In genomic region chr11:119209371-119210025, GRCm38 (mm10) we compare ENCODE assay signal across 8 mouse cellular contexts. TPM values are rescaled to one million over a fixed set of nuclear protein-coding genes. Genes with fewer than 3 reads are reported as not detected.
A peak's percentile ranks its signal among the peaks of the same experiment; 100 is the strongest.
DNase-seq lines count a peak whose midpoint lies in the region; ATAC-seq and TF ChIP-seq lines count a peak whose summit lies in the region.

No protein-coding gene starts in this region.

- no peak overlapping the region for H3K4me3 ChIP-seq in hindbrain, embryonic 14.5 days (replicated peaks; ENCODE audit: low read length)
- no peak overlapping the region for H3K4me3 ChIP-seq in hindbrain, embryonic 10.5 days
- peak overlapping the region in 1 of 2 experiments; percentile 13; a peak in 1 of 4 replicates for H3K4me3 ChIP-seq in ES-E14 (ENCODE audit: insufficient read depth in 1 of 2, low read depth in 1 of 2, low read length in 2 of 2, poor library complexity in 1 of 2, severe bottlenecking in 1 of 2)
- no peak overlapping the region for H3K4me3 ChIP-seq in embryonic facial prominence, embryonic 15.5 days (replicated peaks)
- no peak overlapping the region for H3K4me3 ChIP-seq in hindbrain, embryonic 16.5 days (ENCODE audit: low read length)
- no peak overlapping the region for H3K4me3 ChIP-seq in stomach, embryonic 14.5 days (ENCODE audit: low read depth, low read length)

- ATAC-seq in hindbrain, embryonic 14.5 days (ENCODE audit: low FRiP score): peak; percentile 38; the same call in 1 of the 2 replicates
- ATAC-seq in embryonic facial prominence, embryonic 15.5 days (ENCODE audit: insufficient number of reproducible peaks, low FRiP score, low TSS enrichment, low read depth): 0 out of 2 replicates have a peak, but pooled peaks have one; percentile 40
- ATAC-seq in hindbrain, embryonic 16.5 days: peak; percentile 63
- ATAC-seq in stomach, embryonic 14.5 days (ENCODE audit: insufficient number of reproducible peaks, insufficient read depth, low FRiP score, low read depth): peak; percentile 30; the same call in 1 of the 2 replicates

- 58% methylated on average over 10 of the region's 10 CpGs for WGBS in hindbrain, embryonic 14.5 days
- WGBS in hindbrain, embryonic 10.5 days: 91% methylated on average over 10 of the region's 10 CpGs
- 37% methylated on average over 10 of the region's 10 CpGs for WGBS in embryonic facial prominence, embryonic 15.5 days
- 57% methylated on average over 10 of the region's 10 CpGs for WGBS in hindbrain, embryonic 16.5 days
- 72% methylated on average over 10 of the region's 10 CpGs for WGBS in stomach, embryonic 14.5 days

- H3K27me3 ChIP-seq in hindbrain, embryonic 14.5 days (ENCODE audit: control insufficient read depth, insufficient read depth, low read length): no peaks in the 10 kb centered on the region
- no peaks in the 10 kb centered on the region for H3K27me3 ChIP-seq in hindbrain, embryonic 10.5 days (ENCODE audit: insufficient read depth, poor library complexity, severe bottlenecking)
- 0 out of 2 replicates have a peak, but pooled peaks cover 3% of the 10 kb centered on the region for H3K27me3 ChIP-seq in embryonic facial prominence, embryonic 15.5 days
- H3K27me3 ChIP-seq in hindbrain, embryonic 16.5 days (replicated peaks; ENCODE audit: control insufficient read depth, insufficient read depth, low read length): no peaks in the 10 kb centered on the region
- no peaks in the 10 kb centered on the region for H3K27me3 ChIP-seq in stomach, embryonic 14.5 days (ENCODE audit: control insufficient read depth, insufficient read depth, low read length)

- no peak overlapping the region for H3K9ac ChIP-seq in hindbrain, embryonic 14.5 days
- H3K9ac ChIP-seq in ES-E14 (ENCODE audit: insufficient read depth, low read depth, low read length, poor library complexity, severe bottlenecking): peak overlapping the region; percentile 25
- H3K9ac ChIP-seq in embryonic facial prominence, embryonic 15.5 days: no peak overlapping the region
- no peak overlapping the region for H3K9ac ChIP-seq in hindbrain, embryonic 16.5 days (ENCODE audit: low read depth, low read length)
- no peak overlapping the region for H3K9ac ChIP-seq in stomach, embryonic 14.5 days (replicated peaks; ENCODE audit: low read depth, low read length)

- in situ Hi-C loops in ES-E14 (cut with MboI; ENCODE audit: low sequenced_read_pairs in 2 of 2, unreplicated experiment in 2 of 2): no loop called here

- peaks cover 40% of the 10 kb centered on the region for H3K36me3 ChIP-seq in hindbrain, embryonic 14.5 days (replicated peaks; ENCODE audit: control insufficient read depth, insufficient read depth)
- peaks cover 63% of the 10 kb centered on the region for H3K36me3 ChIP-seq in hindbrain, embryonic 10.5 days
- H3K36me3 ChIP-seq in ES-E14 (ENCODE audit: control insufficient read depth, insufficient read depth, low read length, poor library complexity, severe bottlenecking): peaks cover 5% of the 10 kb centered on the region; the same call in 1 of the 2 replicates
- H3K36me3 ChIP-seq in embryonic facial prominence, embryonic 15.5 days: peaks cover 25% of the 10 kb centered on the region
- peaks cover 10% of the 10 kb centered on the region for H3K36me3 ChIP-seq in hindbrain, embryonic 16.5 days (ENCODE audit: control insufficient read depth, insufficient read depth, low read length)
- H3K36me3 ChIP-seq in stomach, embryonic 14.5 days (ENCODE audit: control insufficient read depth, insufficient read depth, low read length): peaks cover 16% of the 10 kb centered on the region

- H3K27ac ChIP-seq in hindbrain, embryonic 14.5 days: no peak overlapping the region; the same call in 1 of the 2 replicates
- H3K27ac ChIP-seq in hindbrain, embryonic 10.5 days: no peak overlapping the region
- H3K27ac ChIP-seq in ES-E14 (ENCODE audit: insufficient read depth, low read depth, low read length, poor library complexity, severe bottlenecking): no peak overlapping the region
- peak overlapping the region; percentile 55 for H3K27ac ChIP-seq in embryonic facial prominence, embryonic 15.5 days (replicated peaks)
- peak overlapping the region; percentile 63 for H3K27ac ChIP-seq in hindbrain, embryonic 16.5 days (ENCODE audit: low read depth, low read length)
- peak overlapping the region; percentile 55; the same call in 1 of the 2 replicates for H3K27ac ChIP-seq in stomach, embryonic 14.5 days (ENCODE audit: low read length)

- peaks cover 10% of the 10 kb centered on the region; the same call in 1 of the 2 replicates for H3K4me1 ChIP-seq in hindbrain, embryonic 14.5 days (replicated peaks; ENCODE audit: control insufficient read depth, insufficient read depth, low read length)
- peaks cover 55% of the 10 kb centered on the region for H3K4me1 ChIP-seq in hindbrain, embryonic 10.5 days (replicated peaks)
- peaks cover 1 to 23% of the 10 kb centered on the region in 2 experiments; a peak in 2 of 4 replicates for H3K4me1 ChIP-seq in ES-E14 (ENCODE audit: control insufficient read depth in 2 of 2, insufficient read depth in 2 of 2, low read length in 2 of 2, poor library complexity in 1 of 2)
- H3K4me1 ChIP-seq in embryonic facial prominence, embryonic 15.5 days: peaks cover 60% of the 10 kb centered on the region
- H3K4me1 ChIP-seq in hindbrain, embryonic 16.5 days (ENCODE audit: control insufficient read depth, insufficient read depth, low read depth, low read length): peaks cover 19% of the 10 kb centered on the region
- H3K4me1 ChIP-seq in stomach, embryonic 14.5 days (ENCODE audit: control insufficient read depth, insufficient read depth, low read length): peaks cover 38% of the 10 kb centered on the region

- H3K9me3 ChIP-seq in hindbrain, embryonic 14.5 days (ENCODE audit: control insufficient read depth, low read length): no peaks in the 10 kb centered on the region
- H3K9me3 ChIP-seq in hindbrain, embryonic 10.5 days: no peaks in the 10 kb centered on the region
- no peaks in the 10 kb centered on the region for H3K9me3 ChIP-seq in ES-E14 (ENCODE audit: control insufficient read depth, insufficient read depth, low read depth, low read length)
- no peaks in the 10 kb centered on the region for H3K9me3 ChIP-seq in embryonic facial prominence, embryonic 15.5 days (replicated peaks)
- H3K9me3 ChIP-seq in hindbrain, embryonic 16.5 days (ENCODE audit: control insufficient read depth, low read length): no peaks in the 10 kb centered on the region
- no peaks in the 10 kb centered on the region for H3K9me3 ChIP-seq in stomach, embryonic 14.5 days (ENCODE audit: control insufficient read depth, low read depth, low read length)

- DNase-seq in hindbrain, embryonic 14.5 days (ENCODE audit: low spot score): peak; percentile 68
- no peak for DNase-seq in hindbrain, embryonic 10.5 days (ENCODE audit: low spot score)
- DNase-seq in ES-E14 (ENCODE audit: low read depth, low spot score): no peak
- no peak for DNase-seq in frontal cortex, postnatal 14 days (ENCODE audit: low spot score in 2 of 2)
- no peak for DNase-seq in ovary, postnatal 10 days (ENCODE audit: low spot score)

- H3K4me2 ChIP-seq in hindbrain, embryonic 14.5 days (replicated peaks): no peak overlapping the region
- 0 out of 2 replicates have a peak overlapping the region, but pooled peaks have one; percentile 21 for H3K4me2 ChIP-seq in embryonic facial prominence, embryonic 15.5 days (replicated peaks)
- H3K4me2 ChIP-seq in hindbrain, embryonic 16.5 days (ENCODE audit: low read length): no peak overlapping the region
- no peak overlapping the region for H3K4me2 ChIP-seq in stomach, embryonic 14.5 days (replicated peaks; ENCODE audit: low read depth, low read length)

TF ChIP-seq in ES-E14, 5 proteins besides CTCF, POLR2A, EP300 and RAD21:
- TF ChIP-seq MAFK (IDR thresholded peaks at IDR 0.05; ENCODE audit: insufficient read depth, low read depth, low read length) (no peak), ZC3H11A (IDR thresholded peaks at IDR 0.05; ENCODE audit: borderline replicate concordance, low read depth, low read length) (no peak), HCFC1 (IDR thresholded peaks at IDR 0.05; ENCODE audit: borderline replicate concordance, insufficient read depth, low read length) (no peak), CHD2 (IDR thresholded peaks at IDR 0.05; ENCODE audit: low read depth, low read length) (no peak), ZNF384 (IDR thresholded peaks at IDR 0.05; ENCODE audit: low read depth, low read length) (no peak)

RNA-seq across cellular contexts. Expression of gene Tbc1d16, which starts 18.8 kb away (rescaled TPM):
- 39.3 and 41.2 TPM in 2 replicates for polyA plus RNA-seq in hindbrain, embryonic 14.5 days (2014; fragmentation: Nextera tagmentation; extraction: Ambion mirVana)
- 29.5 and 37.9 TPM in 2 replicates for polyA plus RNA-seq in hindbrain, embryonic 10.5 days (2016; fragmentation: Nextera tagmentation; extraction: Ambion mirVana)
- total RNA-seq in ES-E14 (2012; rRNA removed): 6.3 and 10.1 TPM in 2 replicates
- 15.3 and 16.0 TPM in 2 replicates for polyA plus RNA-seq in embryonic facial prominence, embryonic 15.5 days (2015; fragmentation: Nextera tagmentation; extraction: Ambion mirVana)
- 47.9 and 54.9 TPM in 2 replicates for polyA plus RNA-seq in hindbrain, embryonic 16.5 days (2015; fragmentation: Nextera tagmentation; extraction: Ambion mirVana)
- 14.8 and 15.9 TPM in 2 replicates for polyA plus RNA-seq in stomach, embryonic 14.5 days (2014; fragmentation: Nextera tagmentation; extraction: Ambion mirVana)

RNA-seq across cellular contexts. Expression of gene Ccdc40, which starts 18.9 kb away (rescaled TPM):
- 12.0 and 14.1 TPM in 2 replicates for polyA plus RNA-seq in hindbrain, embryonic 14.5 days (2014; fragmentation: Nextera tagmentation; extraction: Ambion mirVana)
- 20.0 and 21.3 TPM in 2 replicates for polyA plus RNA-seq in hindbrain, embryonic 10.5 days (2016; fragmentation: Nextera tagmentation; extraction: Ambion mirVana)
- total RNA-seq in ES-E14 (2012; rRNA removed): 6.2 and 6.4 TPM in 2 replicates
- 10.3 and 13.0 TPM in 2 replicates for polyA plus RNA-seq in embryonic facial prominence, embryonic 15.5 days (2015; fragmentation: Nextera tagmentation; extraction: Ambion mirVana)
- 16.5 and 17.2 TPM in 2 replicates for polyA plus RNA-seq in hindbrain, embryonic 16.5 days (2015; fragmentation: Nextera tagmentation; extraction: Ambion mirVana)
- 4.1 and 4.3 TPM in 2 replicates for polyA plus RNA-seq in stomach, embryonic 14.5 days (2014; fragmentation: Nextera tagmentation; extraction: Ambion mirVana)

RNA-seq across cellular contexts. Expression of gene Gaa, which starts 58.2 kb away (rescaled TPM):
- polyA plus RNA-seq in hindbrain, embryonic 14.5 days (2014; fragmentation: Nextera tagmentation; extraction: Ambion mirVana): 78.7 and 82.4 TPM in 2 replicates
- 28.3 and 35.5 TPM in 2 replicates for polyA plus RNA-seq in hindbrain, embryonic 10.5 days (2016; fragmentation: Nextera tagmentation; extraction: Ambion mirVana)
- total RNA-seq in ES-E14 (2012; rRNA removed): 69.3 and 116 TPM in 2 replicates
- polyA plus RNA-seq in embryonic facial prominence, embryonic 15.5 days (2015; fragmentation: Nextera tagmentation; extraction: Ambion mirVana): 81.4 and 90.1 TPM in 2 replicates
- polyA plus RNA-seq in hindbrain, embryonic 16.5 days (2015; fragmentation: Nextera tagmentation; extraction: Ambion mirVana): 121 and 131 TPM in 2 replicates
- 50.3 and 55.8 TPM in 2 replicates for polyA plus RNA-seq in stomach, embryonic 14.5 days (2014; fragmentation: Nextera tagmentation; extraction: Ambion mirVana)

Comparison
In these comparisons a context has a peak if more than half of its experiments do, and no peak if none do; other contexts are left out.
1. H3K27ac ChIP-seq: peak in embryonic facial prominence, embryonic 15.5 days (single experiment), hindbrain, embryonic 16.5 days (single experiment) and stomach, embryonic 14.5 days (single experiment); none in hindbrain, embryonic 14.5 days (single experiment), hindbrain, embryonic 10.5 days (single experiment) and ES-E14 (single experiment).
2. Peak in every context shown above with its lines, with median percentiles within 50 percentile points of each other: ATAC-seq.